Mouse (Mus musculus) cerebellum, adult 11 months (tissue): ENCODE measurements around the gene Krt39.

ENCODE experiments used
- DNase-seq: peaks from one replicate; pipeline ENCODE4 v3.0.0; 2022

The Krt39 gene

GRCm38 (mm10) chr11:99469228-99469627, 51.9 kb downstream of the Krt39 start:
- no peak for DNase-seq

GRCm38 (mm10) chr11:99468566-99468965, 52.6 kb downstream of the Krt39 start:
- no peak for DNase-seq

GRCm38 (mm10) chr11:99466316-99466715, 54.8 kb downstream of the Krt39 start:
- DNase-seq, result no peak

- peak; percentile 69 for DNase-seq
Measured at GRCm38 (mm10) chr11:99464836-99465235, 56.3 kb downstream of the Krt39 start.
